Mouse (Mus musculus) G1E (cell line): ENCODE data around the gene Gm15737. TPM values are rescaled to one million over a fixed set of nuclear protein-coding genes. Genes with fewer than 3 reads are reported as not detected.

Experiments
- ATAC-seq: 2 replicates; pipeline ENCODE4 v1.8.0; 2016; ENCODE audit warnings: mild to moderate bottlenecking; ENCODE audit not compliant: insufficient number of reproducible peaks, poor library complexity, low FRiP score, severe bottlenecking; ENCODE audit errors: extremely low read depth
- DNase-seq: peaks from one replicate; pipeline ENCODE4 v3.0.0; 2012; ENCODE audit warnings: low spot score
- H3K27me3 ChIP-seq: 2 replicates; pipeline ENCODE4 v1.6.1; 2012; ENCODE audit warnings: mild to moderate bottlenecking, low read length, inconsistent platforms; ENCODE audit not compliant: insufficient read depth
- H3K36me3 ChIP-seq: replicated peaks from 2 replicates; pipeline ENCODE3; 2012; ENCODE audit warnings: mild to moderate bottlenecking, inconsistent platforms
- H3K4me1 ChIP-seq: 2 replicates; pipeline ENCODE4 v1.6.1; 2012; ENCODE audit warnings: low read depth, low read length, inconsistent platforms, mixed read lengths; ENCODE audit not compliant: insufficient read depth
- H3K4me3 ChIP-seq: 2 replicates; pipeline ENCODE4 v1.5.1; 2012; ENCODE audit warnings: low read depth, mild to moderate bottlenecking, inconsistent platforms, low read length, moderate library complexity, mixed read lengths
- H3K9me3 ChIP-seq: replicated peaks from 2 replicates; pipeline ENCODE4 v1.6.1; 2012; ENCODE audit warnings: inconsistent platforms
- CTCF ChIP-seq: IDR thresholded peaks from 2 replicates; pipeline ENCODE4 v1.5.1; 2012; ENCODE audit warnings: low read depth, low read length, inconsistent platforms, mixed read lengths
- GATA1 ChIP-seq: IDR thresholded peaks from 2 replicates; pipeline ENCODE4 v1.6.1; 2012; ENCODE audit warnings: borderline replicate concordance, low read length, inconsistent platforms, mixed read lengths
- GATA2 ChIP-seq: IDR thresholded peaks from 2 replicates; pipeline ENCODE4 v1.6.1; 2012; ENCODE audit warnings: low read depth, low read length, inconsistent platforms, borderline replicate concordance
- POLR2AphosphoS5 ChIP-seq: IDR thresholded peaks from 2 replicates; pipeline ENCODE4 v1.6.1; 2012; ENCODE audit warnings: low read depth, low read length, inconsistent platforms; ENCODE audit not compliant: insufficient replicate concordance
- TAL1 ChIP-seq: conservative IDR thresholded peaks from 2 replicates; pipeline ENCODE4 v1.6.1; 2012; ENCODE audit warnings: low read depth, low read length, inconsistent platforms, mixed read lengths
- polyA plus RNA-seq: library from polyadenylated mRNA; stranded (reverse); fragments of >175 nt; gene quantifications from 2 replicates; pipeline ENCODE4 v1.2.3, GENCODE M21; 2012
- total RNA-seq, 2 experiments: library from RNA; stranded (forward) in 1 of 2; stranded (reverse) in 1 of 2; fragments of 200-1000 nt in 1 of 2; fragments of >200 nt in 1 of 2; fragmentation: Nextera tagmentation in 1 of 2; gene quantifications; 2 replicates each; pipeline ENCODE4 v1.2.3; 2014 to 2017

The Gm15737 gene
- total and polyA plus RNA-seq, 3 experiments, result 0.05 TPM; not detected in 2

DNA sequence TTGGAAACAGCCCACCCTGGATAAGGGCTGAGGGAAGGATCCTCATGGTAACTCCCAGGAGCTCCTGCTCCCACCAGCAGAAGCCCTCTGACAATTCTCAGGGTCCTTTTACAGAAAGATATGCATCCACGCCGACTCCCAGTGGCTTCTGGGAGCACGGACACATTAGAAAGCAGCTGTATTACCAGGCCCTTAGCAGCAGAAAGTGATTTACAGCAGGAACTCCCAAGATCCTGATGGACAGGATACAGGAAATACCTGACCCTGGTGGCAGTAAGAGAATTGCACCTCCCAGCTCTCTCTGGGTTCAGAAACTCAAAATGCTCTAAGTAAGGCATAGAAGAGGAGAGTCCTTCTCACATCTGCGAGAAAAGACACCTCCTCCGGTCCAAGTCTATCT is 59.1 kb downstream of the Gm15737 start:
- no peaks in the 10 kb centered on the region for H3K36me3 ChIP-seq
- TF ChIP-seq POLR2AphosphoS5, result no peak
- no peak for TF ChIP-seq CTCF
- TF ChIP-seq GATA2, result no peak
- TF ChIP-seq GATA1, result no peak
- no peak for TF ChIP-seq TAL1
- no peaks in the 10 kb centered on the region for H3K4me1 ChIP-seq
- DNase-seq, result no peak
- H3K4me3 ChIP-seq, result no peak overlapping the region
- H3K9me3 ChIP-seq, result peaks cover 4% of the 10 kb centered on the region
- ATAC-seq, result no peak
- no peaks in the 10 kb centered on the region for H3K27me3 ChIP-seq

Other genes with a start within 250 kb of the Gm15737 start
- gene Prickle2, start 163.2 kb upstream of the Gm15737 start, total RNA-seq (2014; fragmentation: Nextera tagmentation), result not detected in 2 replicates
- 0.05 and 0.06 TPM in 2 replicates for gene Prickle2, start 163.2 kb upstream of the Gm15737 start, total RNA-seq (2017)
- gene Prickle2, start 163.2 kb upstream of the Gm15737 start, polyA plus RNA-seq, result not detected in 2 replicates
- not detected in 2 replicates for gene A730049H05Rik, start 52.9 kb upstream of the Gm15737 start, total RNA-seq (2014; fragmentation: Nextera tagmentation)
- 0.22 and 0.29 TPM in 2 replicates for gene A730049H05Rik, start 52.9 kb upstream of the Gm15737 start, total RNA-seq (2017)
- not detected in 2 replicates for gene A730049H05Rik, start 52.9 kb upstream of the Gm15737 start, polyA plus RNA-seq
- gene Adamts9, start 74.1 kb downstream of the Gm15737 start, total RNA-seq (2014; fragmentation: Nextera tagmentation), result not detected in 2 replicates
- 0.12 and 0.27 TPM in 2 replicates for gene Adamts9, start 74.1 kb downstream of the Gm15737 start, total RNA-seq (2017)
- not detected in 2 replicates for gene Adamts9, start 74.1 kb downstream of the Gm15737 start, polyA plus RNA-seq